Mouse (Mus musculus) liver, embryonic 14.5 days (tissue): ENCODE measurements around the gene Rem2.

Experiments used
- CTCF ChIP-seq: IDR thresholded peaks from 2 replicates; pipeline ENCODE4 v1.5.1; 2016; ENCODE audit warnings: antibody characterized with exemption, low read depth, control low read depth
- EP300 ChIP-seq: IDR thresholded peaks from 2 replicates; pipeline ENCODE4 v1.6.1; 2016; ENCODE audit warnings: antibody characterized with exemption, low read depth

DNA sequence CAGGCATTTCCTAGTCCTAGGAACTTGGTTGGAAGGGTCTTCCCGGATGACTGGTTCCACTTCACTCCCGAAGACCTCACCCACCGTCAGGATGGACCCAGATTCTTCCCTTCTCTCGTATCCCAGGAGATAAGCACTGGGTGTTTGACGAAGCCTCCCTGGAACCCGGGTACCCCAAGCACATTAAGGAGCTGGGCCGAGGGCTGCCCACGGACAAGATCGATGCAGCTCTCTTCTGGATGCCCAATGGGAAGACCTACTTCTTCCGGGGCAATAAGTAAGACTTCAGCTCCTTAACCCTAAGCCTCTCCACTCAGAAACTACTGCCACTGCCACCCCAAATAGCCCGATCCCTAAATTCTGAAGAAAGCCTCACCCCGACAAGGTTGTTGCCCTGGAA, 36.7 kb upstream of the Rem2 start:
- TF ChIP-seq CTCF (no peak), EP300 (no peak)
